Mouse (Mus musculus) layer of hippocampus, adult 2 months (tissue): ENCODE measurements around the gene Rbak. TPM values are rescaled to one million over a fixed set of nuclear protein-coding genes. Genes with fewer than 3 reads are reported as not detected.

Experiments
- DNase-seq, 2 experiments: peaks; one replicate each; pipeline ENCODE4 v3.0.0; 2022; ENCODE audit warnings: low spot score in 2 of 2
- H3K27ac ChIP-seq: fragments of 200-600 bp; 2 replicates; pipeline ENCODE4 v1.8.1; 2022
- H3K4me3 ChIP-seq: fragments of 200-600 bp; 2 replicates; pipeline ENCODE4 v1.8.1; 2022; ENCODE audit warnings: mild to moderate bottlenecking
- CTCF ChIP-seq: fragments of 200-600 bp; conservative IDR thresholded peaks from 2 replicates; pipeline ENCODE4 v1.8.1; 2022; ENCODE audit warnings: antibody characterized with exemption, mild to moderate bottlenecking, moderate library complexity
- microRNA-seq, 2 experiments: library from miRNA; unstranded; fragments of <30 nt; microRNA quantifications; one replicate each; pipeline ENCODE4 v1.2.0; 2021
- total RNA-seq, 2 experiments: library from RNA; stranded (reverse); gene quantifications; 2 replicates each; pipeline ENCODE4 v1.2.3; 2021

Gene Rbak
- total RNA-seq, 2 experiments from 2014 or later = 15.2 to 17.4 TPM

DNA sequence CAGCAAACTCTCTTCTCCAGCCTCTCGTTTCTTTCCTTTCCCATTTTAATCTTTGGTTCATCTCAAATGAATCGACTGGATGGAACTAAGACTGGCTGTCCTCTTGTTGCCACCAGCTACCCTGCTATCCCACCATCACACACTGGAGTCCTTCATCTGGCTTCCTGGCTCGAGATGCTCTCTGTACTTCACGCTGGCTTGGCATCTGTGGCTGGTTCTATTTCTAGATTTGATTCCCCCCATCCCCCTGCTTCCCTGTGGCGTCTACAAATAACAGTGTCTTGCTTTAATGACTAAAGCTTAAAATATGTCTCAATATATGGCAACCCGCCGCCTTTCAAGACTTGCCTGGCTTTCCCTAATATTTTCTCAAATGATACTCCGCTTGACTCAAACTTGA lies 52.7 kb downstream of the Rbak start:
- TF ChIP-seq CTCF = no peak
- DNase-seq = peak in 1 of 2 experiments; percentile 42
- Histone ChIP-seq H3K27ac (no peak overlapping the region; the same call in 1 of the 2 replicates), H3K4me3 (no peak overlapping the region)

DNA sequence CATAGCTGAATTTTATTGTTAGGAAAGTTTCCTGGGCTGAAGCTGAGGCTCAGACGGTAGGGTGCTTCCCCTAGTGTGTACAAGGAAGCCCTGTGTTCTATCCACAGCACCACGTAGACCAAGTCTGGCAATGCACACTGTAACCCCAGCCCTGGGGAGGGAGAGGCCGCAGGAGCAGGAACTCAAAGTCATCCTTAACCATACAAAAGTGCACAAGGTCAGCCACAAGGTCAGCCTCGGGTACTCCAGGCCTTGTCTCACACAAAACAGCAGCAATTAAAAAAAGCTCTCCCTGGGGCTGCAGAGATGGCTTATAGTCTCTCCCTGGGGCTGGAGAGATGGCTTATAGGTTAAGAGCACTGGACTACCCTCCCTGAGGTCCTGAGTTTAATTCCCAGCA lies 53.7 kb downstream of the Rbak start:
- no peak for TF ChIP-seq CTCF
- DNase-seq = no peak
- Histone ChIP-seq H3K27ac (no peak overlapping the region), H3K4me3 (no peak overlapping the region)

DNA sequence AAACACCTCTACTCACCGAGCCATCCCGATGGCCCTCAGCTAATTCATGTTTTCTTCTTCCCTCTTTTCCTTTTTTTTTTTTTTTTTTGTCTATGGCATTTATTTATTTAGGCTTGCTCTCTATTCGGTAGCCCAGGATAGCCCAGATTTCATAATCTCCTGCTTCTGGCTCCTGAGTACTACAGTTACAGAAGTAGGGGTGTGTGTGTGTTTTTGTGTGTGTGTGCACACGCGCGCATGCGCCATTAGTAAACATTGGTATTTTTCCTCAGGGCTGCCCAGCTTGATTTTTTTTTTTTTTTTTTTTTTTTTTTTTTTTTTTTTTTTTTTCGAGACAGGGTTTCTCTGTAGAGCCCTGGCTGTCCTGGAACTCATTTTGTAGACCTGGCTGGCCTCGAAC lies 54.5 kb downstream of the Rbak start:
- no peak for TF ChIP-seq CTCF
- H3K27ac ChIP-seq = peak overlapping the region; percentile 82; the same call in 1 of the 2 replicates
- no peak for DNase-seq
- no peak overlapping the region for H3K4me3 ChIP-seq

GRCm38 (mm10) chr5:143125601-143126000 lies 55.0 kb downstream of the Rbak start:
- DNase-seq = peak; percentile 48 to 65
- TF ChIP-seq CTCF = no peak
- H3K4me3 ChIP-seq = no peak overlapping the region
- peak overlapping the region; percentile 82 for H3K27ac ChIP-seq

- no peak for TF ChIP-seq CTCF
- H3K27ac ChIP-seq = peak overlapping the region; percentile 82
- DNase-seq = no peak
Measured at GRCm38 (mm10) chr5:143124805-143125378, 55.7 kb downstream of the Rbak start.

DNA sequence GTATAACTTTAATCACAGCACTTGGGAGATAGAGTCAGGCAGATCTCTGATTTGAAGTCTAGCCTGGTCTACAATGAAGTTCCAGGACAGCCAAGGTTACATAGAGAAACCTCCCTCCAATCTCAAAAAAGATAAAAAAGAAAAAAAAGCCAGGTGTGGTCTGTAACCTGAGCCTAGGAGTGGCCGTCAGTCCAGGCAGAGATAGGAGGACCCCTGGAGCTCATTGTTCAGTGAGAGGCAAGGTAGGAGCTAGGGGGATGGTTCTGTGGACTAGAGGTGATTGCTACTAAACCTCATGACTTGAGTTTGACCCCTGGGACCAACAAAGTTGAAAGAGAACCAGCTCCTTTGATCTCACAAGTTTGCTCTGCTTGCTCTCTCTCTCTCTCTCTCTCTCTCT lies 57.9 kb downstream of the Rbak start:
- no peak for TF ChIP-seq CTCF
- H3K27ac ChIP-seq = no peak overlapping the region
- DNase-seq = no peak
- no peak overlapping the region for H3K4me3 ChIP-seq

More at GRCm38 (mm10) chr5:143124805-143125378, 55.7 kb downstream of the Rbak start:
- H3K4me3 ChIP-seq = no peak overlapping the region

Small RNA genes lying within 50 kb of the gene (microRNA-seq; reads per million reads assigned to microRNA genes)
- gene Gm44405 = 0 reads per million in 2 experiments

Other genes starting within 250 kb of the Rbak start
- gene Fscn1, start 220.4 kb downstream of the Rbak start, total RNA-seq = 100 to 1,000 TPM; 172 to 173 TPM
- 10 to 100 TPM; 47.8 to 52.5 TPM for gene Rnf216, start 67.8 kb downstream of the Rbak start, total RNA-seq
- under 1 TPM; 0.07 to 0.26 TPM for gene Olfr718-ps1, start 33.2 kb downstream of the Rbak start, total RNA-seq
- not detected for gene Spdye4b, start 242 bp upstream of the Rbak start, total RNA-seq
- gene Spdye4a, start 46.1 kb upstream of the Rbak start, total RNA-seq = not detected
- 10 to 100 TPM; 33.8 to 36.1 TPM for gene Zfp12, start 54.4 kb upstream of the Rbak start, total RNA-seq
- gene Zfp316, start 89.2 kb upstream of the Rbak start, total RNA-seq = 10 to 100 TPM; 24.0 to 24.3 TPM
- 1 to 10 TPM; 3.5 to 4.8 TPM for gene Zfp853, start 112.8 kb upstream of the Rbak start, total RNA-seq
- gene E130309D02Rik, start 134.6 kb upstream of the Rbak start, total RNA-seq = 10 to 100 TPM; 24.8 to 25.0 TPM
- gene Zdhhc4, start 148.5 kb upstream of the Rbak start, total RNA-seq = 10 to 100 TPM; 50.1 to 56.3 TPM
- gene Grid2ip, start 176.6 kb upstream of the Rbak start, total RNA-seq = 1 to 10 TPM; 1.2 to 2.2 TPM
- 10 to 100 TPM; 34.3 to 36.2 TPM for gene Kdelr2, start 223.1 kb upstream of the Rbak start, total RNA-seq